In the genomic region with DNA sequence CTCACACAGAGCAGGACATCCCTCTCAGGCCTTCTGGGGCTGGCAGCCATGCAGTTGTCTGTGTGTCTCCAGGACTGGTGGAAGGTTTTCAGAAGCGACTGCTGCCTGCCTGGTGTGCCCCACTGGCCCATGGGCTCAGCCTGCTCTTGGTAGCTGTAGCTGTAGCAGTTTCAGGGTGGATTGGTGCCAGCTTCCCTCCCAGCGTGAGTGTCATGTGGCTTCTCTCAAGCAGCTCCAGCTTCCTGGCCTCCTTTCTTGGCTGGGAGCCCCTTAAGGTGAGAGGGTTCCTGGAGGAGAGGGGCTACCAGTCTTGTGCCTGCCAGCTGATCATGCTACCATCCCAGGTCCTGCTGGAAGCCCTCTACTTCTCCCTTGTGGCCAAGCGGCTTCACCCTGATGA, we compare ENCODE assay signal across 18 mouse cellular contexts. TPM values are rescaled to one million over a fixed set of nuclear protein-coding genes. Genes with fewer than 3 reads are reported as not detected.
DNase-seq lines count a peak whose midpoint lies in the region; TF ChIP-seq lines count a peak whose summit lies in the region.
"Had no signal": no experiment of that assay in that cellular context is flagged by ENCODE, and none has a peak within 500 bp of the region (broad histone marks: within the 10 kb centered on the region; RNA-seq: fewer than 3 reads in every experiment).

No protein-coding gene starts in this region.

- H3K4me1 ChIP-seq in cerebellum, adult 2 months (ENCODE audit: control insufficient read depth, insufficient read depth, low read length), result peaks cover 37% of the 10 kb centered on the region
- H3K4me1 ChIP-seq: forebrain, embryonic 10.5 days; kidney, embryonic 15.5 days had no signal

- TF ChIP-seq CTCF in cerebellum, adult 2 months (IDR thresholded peaks at IDR 0.05; ENCODE audit: borderline replicate concordance, insufficient read depth, low read depth, low read length), result no peak

- TF ChIP-seq POLR2A in cerebellum, adult 2 months (IDR thresholded peaks at IDR 0.05; ENCODE audit: borderline replicate concordance, insufficient read depth, low read length), result no peak

- H3K4me3 ChIP-seq in cerebellum, adult 2 months (replicated peaks; ENCODE audit: insufficient read depth, low read depth, low read length), result no peak overlapping the region
- H3K4me3 ChIP-seq: forebrain, embryonic 10.5 days; heart, adult 2 months; kidney, embryonic 15.5 days had no signal

- H3K27ac ChIP-seq in cerebellum, adult 2 months (ENCODE audit: insufficient read depth, low read length), result peak overlapping the region; percentile 12; the same call in 1 of the 2 replicates
- H3K27ac ChIP-seq: forebrain, embryonic 10.5 days; heart, adult 2 months; kidney, embryonic 15.5 days; liver, embryonic 14.5 days had no signal

- peak; percentile 94 for DNase-seq in heart, adult 11 months
- DNase-seq in heart, postnatal 25 days (ENCODE audit: low spot score), result no peak
- peak; percentile 46 for DNase-seq in lung, postnatal 36 days
- no peak for DNase-seq in lung, postnatal 10 days
- peak; percentile 78 to 80 for DNase-seq in cerebellum, adult 2 months
- DNase-seq in cerebellum, postnatal 36 days, result peak; percentile 75 to 77
- no peak for DNase-seq in thymus, postnatal 4 days
- DNase-seq in urinary bladder, adult 18-20 months (ENCODE audit: low spot score in 2 of 2), result no peak
- DNase-seq: adrenal gland, adult 2 months; B cell, adult 2 months; forebrain, postnatal 0 days; right cerebral cortex, postnatal 25 days had no signal

- 22% methylated on average over 3 of the region's 3 CpGs for WGBS in cerebellum, adult 2 months

- H3K27me3 ChIP-seq in cerebellum, adult 2 months (ENCODE audit: control insufficient read depth, insufficient read depth, low read length), result no peaks in the 10 kb centered on the region
- H3K27me3 ChIP-seq: kidney, embryonic 15.5 days had no signal

- intact Hi-C loops in heart, postnatal 25 days (cut with DNase I), result no loop called here

RNA-seq across cellular contexts. Expression of a gene that starts 41.3 kb away (rescaled TPM):
- 10 to 100 TPM; 41.2 to 50.6 TPM for total RNA-seq in heart, postnatal 25 days (2021)
- 122 and 132 TPM in 2 replicates for polyA plus RNA-seq in cerebellum, adult 2 months (2012; rRNA removed)

RNA-seq across cellular contexts. Expression of a gene that starts 41.5 kb away (rescaled TPM):
- 100 to 1,000 TPM in 1 of 2 experiments, 10 to 100 TPM in 1; 93.9 to 101 TPM for total RNA-seq in heart, postnatal 25 days (2021)
- 168 and 194 TPM in 2 replicates for polyA plus RNA-seq in cerebellum, adult 2 months (2012; rRNA removed)

RNA-seq across cellular contexts. Expression of a gene that starts 41.5 kb away (rescaled TPM):
- 1 to 10 TPM; 2.8 to 3.4 TPM for total RNA-seq in heart, postnatal 25 days (2021)
- 9.0 TPM in 2 replicates for polyA plus RNA-seq in cerebellum, adult 2 months (2012; rRNA removed)

RNA-seq across cellular contexts. Expression of a gene that starts 56.9 kb away (rescaled TPM):
- total RNA-seq in heart, postnatal 25 days (2021), result not detected
- 21.7 and 22.6 TPM in 2 replicates for polyA plus RNA-seq in cerebellum, adult 2 months (2012; rRNA removed)
- total RNA-seq: hematopoietic stem cell, adult 5-6 weeks; neutrophil, adult 5-6 weeks had no signal

RNA-seq across cellular contexts. Expression of a gene that starts 59.2 kb away (rescaled TPM):
- total RNA-seq in heart, postnatal 25 days (2021), result 100 to 1,000 TPM in 1 of 2 experiments, 10 to 100 TPM in 1; 96.0 to 135 TPM
- polyA plus RNA-seq in cerebellum, adult 2 months (2012; rRNA removed), result 140 and 146 TPM in 2 replicates

Comparison
In these comparisons a context has a peak if more than half of its experiments do, and no peak if none do; other contexts are left out.
1. DNase-seq: peak in heart, adult 11 months (single experiment), lung, postnatal 36 days (single experiment), cerebellum, adult 2 months (2 of 2) and cerebellum, postnatal 36 days (2 of 2); none in heart, postnatal 25 days (single experiment), lung, postnatal 10 days (single experiment), thymus, postnatal 4 days (single experiment) and urinary bladder, adult 18-20 months (0 of 2).